Mouse (Mus musculus) myocyte (in vitro differentiated cells): ENCODE measurements around the gene Ankrd50. TPM values are rescaled to one million over a fixed set of nuclear protein-coding genes. Genes with fewer than 3 reads are reported as not detected.

ENCODE experiments used
- H3K27me3 ChIP-seq: one replicate; pipeline ENCODE4 v1.6.1; 2011; ENCODE audit not compliant: control insufficient read depth, insufficient read depth, insufficient read length
- H3K36me3 ChIP-seq: one replicate; pipeline ENCODE4 v1.6.1; 2011; ENCODE audit not compliant: control insufficient read depth, insufficient read depth
- H3K4me2 ChIP-seq: one replicate; pipeline ENCODE4 v1.6.1; 2011; ENCODE audit warnings: low read depth, control low read depth
- H3K4me3 ChIP-seq: one replicate; pipeline ENCODE4 v1.5.1; 2011; ENCODE audit warnings: mild to moderate bottlenecking, control low read depth, moderate library complexity
- H3K79me2 ChIP-seq: one replicate; pipeline ENCODE4 v1.6.1; 2011; ENCODE audit not compliant: control insufficient read depth, insufficient read depth
- H3ac ChIP-seq: one replicate; pipeline ENCODE4 v1.6.1; 2011; ENCODE audit not compliant: control insufficient read depth, insufficient read length
- CEBPB ChIP-seq: IDR thresholded peaks from 2 replicates; pipeline ENCODE4 v1.6.1; 2011; ENCODE audit warnings: mild to moderate bottlenecking, moderate library complexity; ENCODE audit not compliant: poor library complexity, insufficient read depth, severe bottlenecking
- E2F4 ChIP-seq: IDR thresholded peaks from one replicate; pipeline ENCODE4 v1.6.1; 2011; ENCODE audit warnings: mild to moderate bottlenecking, control low read depth, moderate library complexity; ENCODE audit not compliant: insufficient read depth
- MAX ChIP-seq: IDR thresholded peaks from one replicate; pipeline ENCODE4 v1.6.1; 2011; ENCODE audit warnings: low read depth, mild to moderate bottlenecking, control low read depth
- MYOD1 ChIP-seq, 3 experiments: IDR thresholded peaks; one replicate each; pipeline ENCODE4 v1.6.1; 2011; ENCODE audit warnings: control low read depth in 2 of 3, low read depth in 2 of 3, mild to moderate bottlenecking in 2 of 3, moderate library complexity in 1 of 3; ENCODE audit not compliant: insufficient read length in 2 of 3, control insufficient read depth in 1 of 3
- MYOG ChIP-seq, 3 experiments: IDR thresholded peaks; one replicate each; pipeline ENCODE4 v1.6.1; 2011; ENCODE audit warnings: control low read depth in 2 of 3, low read depth in 2 of 3, mild to moderate bottlenecking in 2 of 3; ENCODE audit not compliant: insufficient read length in 2 of 3, control insufficient read depth in 1 of 3, insufficient read depth in 1 of 3
- POLR2A ChIP-seq: IDR thresholded peaks from one replicate; pipeline ENCODE4 v1.6.1; 2011; ENCODE audit warnings: low read depth, mild to moderate bottlenecking, control low read depth, moderate library complexity; ENCODE audit not compliant: insufficient read length
- POLR2AphosphoS2 ChIP-seq: IDR thresholded peaks from one replicate; pipeline ENCODE4 v1.6.1; 2011; ENCODE audit warnings: low read depth, control low read depth; ENCODE audit not compliant: insufficient read length
- REST ChIP-seq: IDR thresholded peaks from one replicate; pipeline ENCODE4 v1.6.1; 2011; ENCODE audit warnings: mild to moderate bottlenecking, control low read depth, moderate library complexity; ENCODE audit not compliant: insufficient read depth, insufficient read length
- SRF ChIP-seq: IDR thresholded peaks from one replicate; pipeline ENCODE4 v1.6.1; 2011; ENCODE audit warnings: low read depth; ENCODE audit not compliant: control insufficient read depth, insufficient read length
- TCF12 ChIP-seq: IDR thresholded peaks from one replicate; pipeline ENCODE4 v1.6.1; 2011; ENCODE audit warnings: mild to moderate bottlenecking, control low read depth; ENCODE audit not compliant: poor library complexity, insufficient read depth, severe bottlenecking
- TCF3 ChIP-seq: IDR thresholded peaks from one replicate; pipeline ENCODE4 v1.6.1; 2011; ENCODE audit warnings: low read depth, control low read depth; ENCODE audit not compliant: insufficient read length
- USF1 ChIP-seq: IDR thresholded peaks from one replicate; pipeline ENCODE4 v1.6.1; 2011; ENCODE audit warnings: low read depth, mild to moderate bottlenecking, control low read depth, moderate library complexity
- polyA plus RNA-seq: library from polyadenylated mRNA; unstranded; fragments of >200 nt; fragmentation: generic; extraction: Trizol; gene quantifications from one replicate; pipeline ENCODE4 v1.2.1, GENCODE M21; 2012; ENCODE audit warnings: missing spikeins

Ankrd50 gene
- polyA plus RNA-seq, 1 experiment = 44.2 TPM

DNA sequence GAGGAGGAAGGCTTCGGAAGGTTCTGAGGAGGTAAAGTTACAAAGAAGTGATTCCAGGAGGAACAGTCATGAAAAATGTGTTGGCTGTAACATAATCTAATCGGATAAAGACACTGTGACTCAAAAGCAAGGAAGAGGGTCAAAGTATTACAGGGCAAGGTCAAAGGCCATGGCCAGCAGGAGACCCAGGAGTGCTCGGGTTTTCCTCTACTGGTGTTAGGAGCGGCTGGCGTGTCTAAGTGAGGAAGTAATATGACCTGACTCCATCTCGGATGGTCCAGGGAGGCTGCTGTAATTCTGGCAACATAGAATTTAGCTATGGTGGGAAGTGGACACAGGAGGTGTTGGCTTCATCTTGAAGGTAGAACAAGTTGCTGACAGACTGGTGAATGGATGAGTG is 9.1 kb downstream of the Ankrd50 start:
- TF ChIP-seq TCF12 (no peak), MYOD1 (IDR thresholded peaks at IDR 0.05; ENCODE audit: control insufficient read depth in 1 of 3, insufficient read length in 2 of 3, low read depth in 2 of 3) (no peak)
- no peak overlapping the region for H3K4me3 ChIP-seq
- no peak overlapping the region for H3ac ChIP-seq
- no peaks in the 10 kb centered on the region for H3K27me3 ChIP-seq
- peaks cover 100% of the 10 kb centered on the region for H3K79me2 ChIP-seq
- no peak overlapping the region for H3K4me2 ChIP-seq
- peaks cover 19% of the 10 kb centered on the region for H3K36me3 ChIP-seq

DNA sequence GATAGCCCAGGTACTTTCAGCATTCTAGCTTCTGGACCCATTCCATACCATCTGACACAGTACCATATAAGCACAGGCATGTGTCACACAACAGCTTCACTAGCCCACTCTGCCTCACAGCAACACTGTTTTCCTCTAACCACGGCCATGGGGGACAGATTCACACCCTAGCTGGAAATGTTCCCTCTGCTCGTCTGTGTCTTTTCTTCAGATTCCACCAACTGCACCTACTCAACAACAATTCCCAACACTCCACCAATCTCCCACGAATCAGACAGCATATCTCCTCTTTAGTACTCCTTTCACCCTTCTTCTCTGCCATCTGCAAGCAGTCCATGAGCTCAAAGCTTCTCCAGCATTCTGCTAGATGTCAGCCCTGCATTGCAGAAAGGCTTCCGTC is 11.5 kb downstream of the Ankrd50 start:
- H3ac ChIP-seq = no peak overlapping the region
- no peak overlapping the region for H3K4me3 ChIP-seq
- H3K36me3 ChIP-seq = peaks cover 17% of the 10 kb centered on the region
- TF ChIP-seq TCF3 (no peak), MYOG (IDR thresholded peaks at IDR 0.05; ENCODE audit: control insufficient read depth in 1 of 3, insufficient read depth in 1 of 3, insufficient read length in 2 of 3, low read depth in 2 of 3) (no peak), MYOD1 (IDR thresholded peaks at IDR 0.05; ENCODE audit: control insufficient read depth in 1 of 3, insufficient read length in 2 of 3, low read depth in 2 of 3) (no peak), TCF12 (no peak), MAX (no peak), SRF (no peak), POLR2A (no peak), POLR2AphosphoS2 (no peak), REST (no peak), E2F4 (no peak), USF1 (no peak), CEBPB (no peak)
- H3K27me3 ChIP-seq = no peaks in the 10 kb centered on the region
- peaks cover 100% of the 10 kb centered on the region for H3K79me2 ChIP-seq
- no peak overlapping the region for H3K4me2 ChIP-seq

DNA sequence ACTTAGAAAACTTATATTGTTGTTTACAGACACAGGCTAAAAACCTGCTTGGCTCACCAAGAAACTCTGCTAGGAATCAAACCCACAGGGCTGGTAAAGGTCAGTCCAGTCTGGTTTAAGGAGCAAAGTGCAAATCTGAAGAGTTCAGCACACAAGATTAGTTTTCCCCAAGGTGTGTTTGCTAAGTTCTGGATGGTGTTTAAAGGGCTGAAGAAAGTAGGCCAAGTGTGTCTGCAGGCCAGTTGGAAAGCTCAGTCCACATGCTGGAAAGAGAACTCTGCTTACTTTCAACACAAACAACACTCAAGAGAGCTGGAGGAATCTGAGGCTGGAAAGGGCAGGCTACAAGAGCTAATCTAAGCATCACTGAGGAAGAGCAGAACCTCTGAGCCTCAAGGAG is 13.1 kb downstream of the Ankrd50 start:
- no peak overlapping the region for H3ac ChIP-seq
- TF ChIP-seq MAX (no peak), USF1 (no peak), POLR2A (no peak), POLR2AphosphoS2 (no peak), TCF3 (no peak), E2F4 (no peak), MYOD1 (IDR thresholded peaks at IDR 0.05; ENCODE audit: control insufficient read depth in 1 of 3, insufficient read length in 2 of 3, low read depth in 2 of 3) (no peak), SRF (no peak), TCF12 (no peak), REST (no peak), CEBPB (no peak), MYOG (IDR thresholded peaks at IDR 0.05; ENCODE audit: control insufficient read depth in 1 of 3, insufficient read depth in 1 of 3, insufficient read length in 2 of 3, low read depth in 2 of 3) (no peak)

DNA sequence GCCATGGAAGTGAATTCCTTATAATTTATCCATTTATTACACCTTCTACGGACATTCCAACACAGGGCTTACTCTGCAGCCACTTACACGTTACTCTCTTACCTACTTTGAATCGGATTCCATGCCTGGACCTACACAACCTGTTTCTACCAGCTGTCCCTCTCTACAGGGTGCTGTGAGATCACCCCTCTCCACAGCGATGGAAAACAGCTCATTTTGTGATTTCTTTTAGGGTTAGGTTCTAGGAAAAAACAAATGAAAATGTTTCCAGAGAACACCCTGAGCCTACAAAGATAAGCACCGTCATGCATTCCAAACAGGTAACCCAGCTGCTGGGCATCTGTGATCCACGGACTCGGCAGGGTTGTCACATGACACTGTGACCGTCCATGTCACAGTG is 16.5 kb downstream of the Ankrd50 start:
- Histone ChIP-seq H3K4me3 (no peak overlapping the region), H3K36me3 (peaks cover 10% of the 10 kb centered on the region), H3K79me2 (peaks cover 100% of the 10 kb centered on the region), H3ac (no peak overlapping the region), H3K27me3 (no peaks in the 10 kb centered on the region), H3K4me2 (no peak overlapping the region)
- TF ChIP-seq CEBPB (no peak), SRF (no peak), E2F4 (no peak), POLR2A (no peak), TCF12 (no peak), POLR2AphosphoS2 (no peak), MYOD1 (IDR thresholded peaks at IDR 0.05; ENCODE audit: control insufficient read depth in 1 of 3, insufficient read length in 2 of 3, low read depth in 2 of 3) (no peak), USF1 (no peak), MYOG (IDR thresholded peaks at IDR 0.05; ENCODE audit: control insufficient read depth in 1 of 3, insufficient read depth in 1 of 3, insufficient read length in 2 of 3, low read depth in 2 of 3) (no peak), MAX (no peak), TCF3 (no peak), REST (no peak)

More for the DNA sequence above, 13.1 kb downstream of the Ankrd50 start:
- no peaks in the 10 kb centered on the region for H3K27me3 ChIP-seq
- no peak overlapping the region for H3K4me3 ChIP-seq
- peaks cover 15% of the 10 kb centered on the region for H3K36me3 ChIP-seq
- H3K79me2 ChIP-seq = peaks cover 100% of the 10 kb centered on the region
- H3K4me2 ChIP-seq = no peak overlapping the region

DNA sequence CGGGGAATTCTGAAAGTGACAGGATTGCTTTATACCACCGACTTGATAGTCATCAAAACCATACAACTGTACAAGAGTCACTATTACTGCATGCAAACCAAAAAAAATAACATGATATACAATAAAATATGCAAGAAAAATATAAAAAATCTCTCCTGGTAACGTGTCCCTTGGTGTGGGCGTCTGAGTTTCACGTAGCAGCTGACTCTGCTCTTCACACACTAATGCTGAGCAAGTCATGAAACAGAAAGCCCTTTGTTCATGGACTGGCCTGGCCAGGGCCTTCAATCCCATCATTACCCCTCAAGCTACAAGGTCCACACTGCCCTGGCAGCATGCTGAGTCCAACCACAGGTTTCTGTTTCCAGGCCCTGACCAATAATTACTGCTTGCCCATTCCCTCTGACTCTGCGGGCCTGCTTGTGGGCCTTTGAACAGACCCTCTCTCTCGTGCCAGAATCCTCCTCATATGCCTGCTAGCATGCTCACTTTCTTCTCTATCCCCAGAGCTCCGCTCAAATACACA is 17.7 kb downstream of the Ankrd50 start:
- Histone ChIP-seq H3K4me3 (no peak overlapping the region), H3ac (no peak overlapping the region), H3K36me3 (peaks cover 19% of the 10 kb centered on the region), H3K4me2 (peak overlapping the region; percentile 46), H3K79me2 (peaks cover 88% of the 10 kb centered on the region), H3K27me3 (no peaks in the 10 kb centered on the region)
- TF ChIP-seq SRF = no peak
- TF ChIP-seq MYOD1 (IDR thresholded peaks at IDR 0.05; ENCODE audit: control insufficient read depth in 1 of 3, insufficient read length in 2 of 3, low read depth in 2 of 3) = peak in 2 of 3 experiments; percentile 64 to 79
